ENCODE assay signal across 17 mouse cellular contexts in genomic region chr8:19697497-19698077, GRCm38 (mm10). TPM values are rescaled to one million over a fixed set of nuclear protein-coding genes. Genes with fewer than 3 reads are reported as not detected.
DNase-seq lines count a peak whose midpoint lies in the region; ATAC-seq and TF ChIP-seq lines count a peak whose summit lies in the region.
"Not testable (repeated sequence)": the region's sequence is repeated elsewhere in the genome, so short reads cannot be mapped to it uniquely, and the experiment has no call there.
"Had no signal": no experiment of that assay in that cellular context is flagged by ENCODE, and none has a peak within 500 bp of the region (broad histone marks: within the 10 kb centered on the region; RNA-seq: fewer than 3 reads in every experiment).

No protein-coding gene starts in this region.

- H3K36me3 ChIP-seq in stomach, postnatal 0 days (ENCODE audit: control insufficient read depth, insufficient read depth, low read length): not testable (repeated sequence)

- not testable (repeated sequence) for H3K9ac ChIP-seq in stomach, postnatal 0 days (ENCODE audit: low read length)

- not testable (repeated sequence) for H3K27me3 ChIP-seq in stomach, postnatal 0 days (ENCODE audit: control insufficient read depth, insufficient read depth, low read length)

- H3K9me3 ChIP-seq in stomach, postnatal 0 days (ENCODE audit: control insufficient read depth, low read length): not testable (repeated sequence)

- TF ChIP-seq CTCF in stomach, postnatal 0 days (IDR thresholded peaks at IDR 0.05; ENCODE audit: low read depth): not testable (repeated sequence)

- not testable (repeated sequence) for H3K4me1 ChIP-seq in stomach, postnatal 0 days (replicated peaks; ENCODE audit: control insufficient read depth, insufficient read depth)

- ATAC-seq in granulocyte monocyte progenitor cell, adult 5-6 weeks (replicated peaks; ENCODE audit: poor library complexity, severe bottlenecking): peak; percentile 78
- not testable (repeated sequence) for ATAC-seq in stomach, postnatal 0 days (ENCODE audit: low FRiP score, low TSS enrichment)

- H3K27ac ChIP-seq in stomach, postnatal 0 days (replicated peaks): not testable (repeated sequence)

- peak; percentile 25 for DNase-seq in 3134 (ENCODE audit: extremely low read depth, insufficient read length, low spot score)
- peak; percentile 58 for DNase-seq in ES-CJ7 (ENCODE audit: low read depth, low spot score)
- peak; percentile 16 for DNase-seq in NIH3T3 (ENCODE audit: low read depth)
- DNase-seq in embryo, embryonic 10 days (ENCODE audit: low spot score): peak; percentile 3
- peak; percentile 33 to 36 for DNase-seq in kidney, postnatal 4 days
- DNase-seq in stomach, postnatal 0 days (ENCODE audit: low spot score): peak; percentile 14
- peak; percentile 39 for DNase-seq in urinary bladder, adult 2 months (ENCODE audit: low spot score)

- 82% methylated on average over 10 of the region's 11 CpGs for WGBS in stomach, postnatal 0 days

- TF ChIP-seq EP300 in stomach, postnatal 0 days (optimal IDR thresholded peaks at IDR 0.05): not testable (repeated sequence)

- not testable (repeated sequence) for H3K4me3 ChIP-seq in stomach, postnatal 0 days (ENCODE audit: low read depth, low read length)

- not testable (repeated sequence) for H3K4me2 ChIP-seq in stomach, postnatal 0 days (replicated peaks; ENCODE audit: low read depth)

RNA-seq across cellular contexts. Expression of gene 4930467E23Rik, which starts 31.8 kb away (rescaled TPM):
- total RNA-seq in granulocyte monocyte progenitor cell, adult 5-6 weeks (2014; fragmentation: Nextera tagmentation): not detected in 2 replicates
- total RNA-seq in granulocyte monocyte progenitor cell, adult 5-6 weeks (2017): not detected in 2 replicates
- not detected in 2 replicates for polyA plus RNA-seq in stomach, postnatal 0 days (2015; fragmentation: Nextera tagmentation; extraction: Ambion mirVana)
- polyA plus RNA-seq in urinary bladder, adult 2 months (2012; rRNA removed): 0.04 TPM in 1 of 2 replicates, not detected in the other
- polyA plus RNA-seq: embryonic facial prominence, embryonic 12.5 days; forebrain, embryonic 11.5 days; forebrain, embryonic 15.5 days; gonadal fat pad, adult 2 months; heart, embryonic 13.5 days; heart, postnatal 0 days; hindbrain, embryonic 11.5 days; hindbrain, embryonic 15.5 days; intestine, postnatal 0 days had no signal

Comparison
In these comparisons a context has a peak if more than half of its experiments do, and no peak if none do; other contexts are left out.
1. DNase-seq: peak in every context shown above with its lines; median percentile 58 in ES-CJ7; 39 in urinary bladder, adult 2 months; 34 in kidney, postnatal 4 days; 25 in 3134; 16 in NIH3T3; 14 in stomach, postnatal 0 days; 3 in embryo, embryonic 10 days.